Mouse (Mus musculus) CH12.LX (cell line): ENCODE measurements at regions not wholly inside any gene's neighbourhood (a gene's known extent, or its start where the extent isn't known, plus 50 kb on each side); places are given as distances from the start of the nearest gene placed in this dataset.

Experiments used
- CTCF ChIP-seq, 2 experiments: IDR thresholded peaks in 1 of 2; conservative IDR thresholded peaks in 1 of 2; 2 replicates each; pipeline ENCODE4 v1.5.1; 2011 to 2012; ENCODE audit warnings: low read depth in 2 of 2, low read length in 2 of 2, improper control_type of control experiment in 1 of 2, inconsistent platforms in 1 of 2, mild to moderate bottlenecking in 1 of 2, moderate library complexity in 1 of 2
- E2F4 ChIP-seq: IDR thresholded peaks from 2 replicates; pipeline ENCODE4 v1.6.1; 2011; ENCODE audit warnings: low read depth, low read length, improper control_type of control experiment; ENCODE audit not compliant: insufficient replicate concordance
- EP300 ChIP-seq: IDR thresholded peaks from 2 replicates; pipeline ENCODE4 v1.6.1; 2011; ENCODE audit warnings: low read length, improper control_type of control experiment
- ETS1 ChIP-seq: conservative IDR thresholded peaks from 2 replicates; pipeline ENCODE4 v1.6.1; 2012; ENCODE audit warnings: low read depth, mild to moderate bottlenecking, inconsistent platforms, low read length, improper control_type of control experiment, moderate library complexity
- GABPA ChIP-seq: IDR thresholded peaks from 2 replicates; pipeline ENCODE4 v1.6.1; 2012; ENCODE audit warnings: low read depth, low read length, improper control_type of control experiment, inconsistent platforms; ENCODE audit not compliant: insufficient replicate concordance
- JUN ChIP-seq: IDR thresholded peaks from 2 replicates; pipeline ENCODE4 v1.6.1; 2011; ENCODE audit warnings: low read depth, mild to moderate bottlenecking, low read length, improper control_type of control experiment, moderate library complexity; ENCODE audit not compliant: insufficient read depth
- MAFK ChIP-seq: IDR thresholded peaks from 2 replicates; pipeline ENCODE4 v1.6.1; 2011; ENCODE audit warnings: low read length, improper control_type of control experiment; ENCODE audit not compliant: insufficient replicate concordance
- MXI1 ChIP-seq: IDR thresholded peaks from 2 replicates; pipeline ENCODE4 v1.6.1; 2011; ENCODE audit warnings: mild to moderate bottlenecking, low read depth, low read length, improper control_type of control experiment
- MYC ChIP-seq: IDR thresholded peaks from 2 replicates; pipeline ENCODE4 v1.6.1; 2011; ENCODE audit warnings: low read depth, mild to moderate bottlenecking, improper control_type of control experiment, low read length
- PAX5 ChIP-seq: IDR thresholded peaks from 2 replicates; pipeline ENCODE4 v1.6.1; 2012; ENCODE audit warnings: low read length, inconsistent platforms, mixed read lengths
- POLR2A ChIP-seq: IDR thresholded peaks from 2 replicates; pipeline ENCODE4 v1.6.1; 2011; ENCODE audit warnings: low read depth, mild to moderate bottlenecking, improper control_type of control experiment, low read length
- POLR2AphosphoS2 ChIP-seq: IDR thresholded peaks from 2 replicates; pipeline ENCODE4 v1.6.1; 2011; ENCODE audit warnings: low read depth, low read length, improper control_type of control experiment
- RCOR1 ChIP-seq: conservative IDR thresholded peaks from 2 replicates; pipeline ENCODE4 v1.6.1; 2012; ENCODE audit warnings: low read depth, mild to moderate bottlenecking, inconsistent platforms, low read length, improper control_type of control experiment

GRCm38 (mm10) chr13:90520992-90521757, 384.0 kb downstream of the Atp6ap1l start:
- TF ChIP-seq POLR2AphosphoS2 (no peak), EP300 (peak; percentile 68; the same call in 1 of the 2 replicates), E2F4 (no peak), RCOR1 (no peak), CTCF (conservative IDR thresholded peaks at IDR 0.05 in 1 of 2, IDR thresholded peaks at IDR 0.05 in 1 of 2; ENCODE audit: low read depth in 2 of 2, low read length in 2 of 2) (no peak), ETS1 (0 out of 2 replicates have a peak, but pooled peaks have one; percentile 16), PAX5 (no peak), MYC (no peak), JUN (no peak), GABPA (no peak), POLR2A (no peak), MXI1 (no peak), MAFK (no peak)
